Mouse (Mus musculus): ENCODE measurements around the gene Sirt6.

Sirt6 gene

GRCm38 (mm10) chr10:81595599-81595998 is 32.0 kb downstream of the Sirt6 start:
- DNase-seq (ENCODE audit: low spot score in 2 of 2): no peak

GRCm38 (mm10) chr10:81593935-81594334 is 33.7 kb downstream of the Sirt6 start:
- DNase-seq (ENCODE audit: low spot score in 2 of 2): no peak

- DNase-seq (ENCODE audit: low spot score in 2 of 2): no peak
Observed at GRCm38 (mm10) chr10:81593223-81593622, 34.4 kb downstream of the Sirt6 start.

- DNase-seq (ENCODE audit: low spot score in 2 of 2): no peak
Observed at GRCm38 (mm10) chr10:81592631-81593030, 35.0 kb downstream of the Sirt6 start.

- no peak for DNase-seq (ENCODE audit: low spot score in 2 of 2)
Observed at GRCm38 (mm10) chr10:81591846-81592245, 35.8 kb downstream of the Sirt6 start.

GRCm38 (mm10) chr10:81588739-81589138 is 38.9 kb downstream of the Sirt6 start:
- no peak for DNase-seq (ENCODE audit: low spot score in 2 of 2)

GRCm38 (mm10) chr10:81583347-81583746 is 44.2 kb downstream of the Sirt6 start:
- DNase-seq (ENCODE audit: low spot score in 2 of 2): no peak

GRCm38 (mm10) chr10:81580441-81581070 is 47.0 kb downstream of the Sirt6 start:
- no peak for DNase-seq (ENCODE audit: low spot score in 2 of 2)

- DNase-seq (ENCODE audit: low spot score in 2 of 2): no peak
Observed at GRCm38 (mm10) chr10:81579967-81580366, 47.6 kb downstream of the Sirt6 start.

- DNase-seq (ENCODE audit: low spot score in 2 of 2): peak in 1 of 2 experiments; percentile 23
Observed at GRCm38 (mm10) chr10:81575695-81576094, 51.9 kb downstream of the Sirt6 start.

- DNase-seq (ENCODE audit: low spot score in 2 of 2): peak in 1 of 2 experiments; percentile 40
Observed at GRCm38 (mm10) chr10:81575208-81575631, 52.4 kb downstream of the Sirt6 start.

- DNase-seq (ENCODE audit: low spot score in 2 of 2): no peak
Observed at GRCm38 (mm10) chr10:81574081-81575056, 53.2 kb downstream of the Sirt6 start, which contains the start of gene Tle2. Tle2 (plus strand) TSS chr10:81574561.

GRCm38 (mm10) chr10:81572975-81573374 is 54.6 kb downstream of the Sirt6 start:
- DNase-seq (ENCODE audit: low spot score in 2 of 2): peak; percentile 70 to 79

GRCm38 (mm10) chr10:81572133-81572671 is 55.4 kb downstream of the Sirt6 start:
- peak in 1 of 2 experiments; percentile 23 for DNase-seq (ENCODE audit: low spot score in 2 of 2)
